Mouse (Mus musculus) kidney, adult 10 weeks (tissue): Measurements from ENCODE around the gene Olfr1487. TPM values are rescaled to one million over a fixed set of nuclear protein-coding genes. Genes with fewer than 3 reads are reported as not detected.

ENCODE experiments used
- polyA plus RNA-seq: library from polyadenylated mRNA; stranded (reverse); fragments of 350-450 nt; fragmentation: Illumina TruSeq; extraction: RNeasy Lipid Tissue Mini Kit (QIAGEN cat#74804); gene quantifications from one replicate; pipeline ENCODE4 v1.2.3, GENCODE M21; 2014; ENCODE audit warnings: low read depth, low replicate concordance

Olfr1487 gene
- polyA plus RNA-seq = not detected

GRCm38 (mm10) chr19:13617075-13617474, at the start of gene Olfr1487:
Gene Olfr1487 (plus strand): TSS chr19:13617375.

GRCm38 (mm10) chr19:13583211-13583610, 34.0 kb upstream of the Olfr1487 start, which contains the start of gene Olfr1484:
Gene Olfr1484 (plus strand): TSS chr19:13583511.

DNA sequence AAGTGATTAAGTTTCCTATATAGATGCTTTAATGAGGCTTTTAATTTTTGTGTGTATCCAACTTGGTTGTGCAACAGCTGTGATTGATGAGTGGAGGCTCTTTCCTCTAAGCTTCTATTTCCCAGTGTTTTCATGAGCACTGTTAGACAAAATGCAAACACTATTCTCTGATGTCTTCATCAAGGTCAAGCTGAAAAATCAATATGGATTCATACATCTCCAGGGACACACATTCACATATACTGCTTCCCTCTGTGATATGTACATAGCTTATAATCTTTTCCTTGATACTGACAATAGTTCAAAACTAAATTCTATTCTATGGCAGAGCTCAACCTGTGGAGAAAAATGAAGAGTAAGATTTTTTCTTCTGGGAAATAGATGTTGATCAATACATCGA, 14.1 kb downstream of the Olfr1487 start, which contains the start of gene Olfr1489:
Gene Olfr1489 (plus strand): TSS at position 301 of the 400 bp plus-strand sequence.

DNA sequence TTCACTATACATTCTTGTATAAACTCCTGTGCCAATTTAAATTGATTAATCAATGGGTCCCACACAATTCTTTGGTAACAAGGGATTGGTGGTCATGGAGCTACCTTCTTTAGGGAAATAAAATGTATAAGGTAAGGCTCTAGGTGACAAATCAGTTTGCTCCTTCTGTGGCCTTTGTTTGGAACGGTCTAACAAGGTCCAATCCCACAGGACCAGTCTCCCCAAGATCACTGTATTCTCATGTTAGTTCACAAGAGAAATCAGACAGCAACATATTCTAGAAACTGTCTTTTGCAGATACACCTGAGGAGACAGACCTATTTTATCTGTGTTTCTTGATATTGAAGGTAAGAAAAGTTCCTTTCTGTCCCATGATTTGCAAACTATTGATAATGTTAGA, 33.6 kb downstream of the Olfr1487 start, which contains the start of gene Olfr1490:
Gene Olfr1490 (plus strand): TSS at position 301 of the 400 bp plus-strand sequence.

Other genes with a start within 250 kb of the Olfr1487 start
- not detected for gene Olfr1469, start 209.5 kb upstream of the Olfr1487 start, polyA plus RNA-seq
- gene Olfr1471, start 174.0 kb upstream of the Olfr1487 start, polyA plus RNA-seq = not detected
- not detected for gene Olfr1472, start 161.3 kb upstream of the Olfr1487 start, polyA plus RNA-seq
- gene Olfr1474, start 147.8 kb upstream of the Olfr1487 start, polyA plus RNA-seq = not detected
- not detected for gene Olfr1475, start 137.2 kb upstream of the Olfr1487 start, polyA plus RNA-seq
- gene Olfr1477, start 116.8 kb upstream of the Olfr1487 start, polyA plus RNA-seq = not detected
- gene Olfr1480, start 89.5 kb upstream of the Olfr1487 start, polyA plus RNA-seq = not detected
- gene Olfr1484, start 33.9 kb upstream of the Olfr1487 start, polyA plus RNA-seq = not detected
- not detected for gene Olfr1489, start 14.2 kb downstream of the Olfr1487 start, polyA plus RNA-seq
- not detected for gene Olfr1490, start 33.7 kb downstream of the Olfr1487 start, polyA plus RNA-seq
- not detected for gene Olfr1491, start 79.9 kb downstream of the Olfr1487 start, polyA plus RNA-seq
- not detected for gene Olfr1493-ps1, start 105.9 kb downstream of the Olfr1487 start, polyA plus RNA-seq
- not detected for gene Olfr1494, start 122.4 kb downstream of the Olfr1487 start, polyA plus RNA-seq
- not detected for gene Olfr1495, start 147.2 kb downstream of the Olfr1487 start, polyA plus RNA-seq
- gene Olfr1496, start 160.5 kb downstream of the Olfr1487 start, polyA plus RNA-seq = not detected
- gene Olfr1497, start 180.8 kb downstream of the Olfr1487 start, polyA plus RNA-seq = not detected
- gene Olfr1499, start 202.1 kb downstream of the Olfr1487 start, polyA plus RNA-seq = not detected
- gene Olfr1500, start 213.1 kb downstream of the Olfr1487 start, polyA plus RNA-seq = not detected
- not detected for gene Olfr1501, start 233.3 kb downstream of the Olfr1487 start, polyA plus RNA-seq
- not detected for gene Olfr1502, start 244.4 kb downstream of the Olfr1487 start, polyA plus RNA-seq